Comparison of ENCODE assay signal across 24 mouse cellular contexts in the genomic region with DNA sequence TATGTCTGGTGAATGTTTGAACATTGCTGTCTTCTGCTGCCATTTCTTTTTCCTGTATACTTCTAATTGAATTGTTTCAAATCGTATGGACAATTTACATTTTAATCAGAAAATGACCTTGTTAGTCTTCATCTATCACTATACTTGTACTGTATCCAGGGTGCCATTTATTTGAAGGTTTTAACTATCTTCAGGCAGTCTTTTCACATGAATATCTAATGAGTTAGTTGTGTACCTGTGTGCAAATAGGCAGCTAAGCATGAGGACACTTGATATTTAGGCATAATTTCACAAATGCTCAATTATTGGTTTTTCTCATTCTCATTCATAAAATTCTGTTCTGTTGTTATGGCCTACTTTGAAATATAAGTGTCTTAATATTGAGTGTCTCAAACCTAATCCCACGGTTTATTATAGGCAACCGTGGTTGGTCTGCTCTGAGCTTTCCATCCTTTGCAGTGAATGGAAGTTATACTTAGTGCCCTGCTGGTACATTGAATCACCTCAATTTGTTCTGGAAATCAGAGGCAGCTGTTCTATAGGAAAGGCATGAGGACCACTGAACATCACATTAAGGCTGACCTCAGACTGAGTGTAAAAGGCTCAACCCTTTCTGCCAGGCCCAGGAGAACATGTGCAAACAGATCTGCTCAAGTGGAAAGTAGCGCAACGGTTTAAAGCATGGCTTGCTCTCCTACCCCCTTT. TPM values are rescaled to one million over a fixed set of nuclear protein-coding genes. Genes with fewer than 3 reads are reported as not detected.
DNase-seq lines count a peak whose midpoint lies in the region; ATAC-seq and TF ChIP-seq lines count a peak whose summit lies in the region.
"Had no signal": no experiment of that assay in that cellular context is flagged by ENCODE, and none has a peak within 500 bp of the region (broad histone marks: within the 10 kb centered on the region; RNA-seq: fewer than 3 reads in every experiment).

No protein-coding gene starts in this region.

- H3K4me3 ChIP-seq in embryonic facial prominence, embryonic 11.5 days (ENCODE audit: low read depth, low read length): no peak overlapping the region
- no peak overlapping the region for H3K4me3 ChIP-seq in embryonic facial prominence, embryonic 10.5 days
- no peak overlapping the region for H3K4me3 ChIP-seq in midbrain, embryonic 13.5 days (replicated peaks)
- no peak overlapping the region for H3K4me3 ChIP-seq in midbrain, postnatal 0 days (ENCODE audit: low read depth, low read length)
- H3K4me3 ChIP-seq in forebrain, embryonic 13.5 days: no peak overlapping the region
- H3K4me3 ChIP-seq in kidney, embryonic 16.5 days (ENCODE audit: low read length): no peak overlapping the region
- H3K4me3 ChIP-seq in liver, postnatal 0 days (ENCODE audit: low read depth, low read length): no peak overlapping the region
- H3K4me3 ChIP-seq: hindbrain, embryonic 15.5 days had no signal

- H3K9me3 ChIP-seq in embryonic facial prominence, embryonic 11.5 days (replicated peaks; ENCODE audit: control insufficient read depth, low read length): no peaks in the 10 kb centered on the region
- H3K9me3 ChIP-seq in embryonic facial prominence, embryonic 10.5 days: no peaks in the 10 kb centered on the region
- no peaks in the 10 kb centered on the region for H3K9me3 ChIP-seq in midbrain, embryonic 13.5 days
- no peaks in the 10 kb centered on the region for H3K9me3 ChIP-seq in midbrain, postnatal 0 days (ENCODE audit: low read length)
- H3K9me3 ChIP-seq in forebrain, embryonic 13.5 days (replicated peaks): no peaks in the 10 kb centered on the region
- no peaks in the 10 kb centered on the region for H3K9me3 ChIP-seq in kidney, embryonic 16.5 days (ENCODE audit: low read length)
- no peaks in the 10 kb centered on the region for H3K9me3 ChIP-seq in liver, postnatal 0 days (ENCODE audit: low read length)
- H3K9me3 ChIP-seq: hindbrain, embryonic 15.5 days had no signal

- no peak overlapping the region for H3K4me2 ChIP-seq in embryonic facial prominence, embryonic 11.5 days (ENCODE audit: low read depth, low read length)
- H3K4me2 ChIP-seq in midbrain, embryonic 13.5 days (replicated peaks): no peak overlapping the region
- H3K4me2 ChIP-seq in midbrain, postnatal 0 days (ENCODE audit: low read depth, low read length, poor library complexity, severe bottlenecking): no peak overlapping the region
- H3K4me2 ChIP-seq in forebrain, embryonic 13.5 days: no peak overlapping the region
- H3K4me2 ChIP-seq in kidney, embryonic 16.5 days (replicated peaks; ENCODE audit: low read depth, low read length): no peak overlapping the region
- H3K4me2 ChIP-seq in liver, postnatal 0 days (ENCODE audit: low read depth, low read length): no peak overlapping the region
- H3K4me2 ChIP-seq: hindbrain, embryonic 15.5 days had no signal

- no peak for TF ChIP-seq EP300 in liver, postnatal 0 days (IDR thresholded peaks at IDR 0.05; ENCODE audit: low read depth)

- H3K27ac ChIP-seq in embryonic facial prominence, embryonic 11.5 days (replicated peaks; ENCODE audit: low read depth, low read length): no peak overlapping the region
- H3K27ac ChIP-seq in embryonic facial prominence, embryonic 10.5 days (replicated peaks): no peak overlapping the region
- H3K27ac ChIP-seq in midbrain, embryonic 13.5 days: no peak overlapping the region
- H3K27ac ChIP-seq in midbrain, postnatal 0 days (ENCODE audit: low read depth, low read length): no peak overlapping the region
- H3K27ac ChIP-seq in forebrain, embryonic 13.5 days: peak overlapping the region; percentile 19; the same call in 1 of the 2 replicates
- no peak overlapping the region for H3K27ac ChIP-seq in kidney, embryonic 16.5 days (ENCODE audit: low read length)
- H3K27ac ChIP-seq in liver, postnatal 0 days (ENCODE audit: low read depth): no peak overlapping the region
- H3K27ac ChIP-seq: hindbrain, embryonic 15.5 days; kidney, postnatal 0 days; liver, embryonic 14.5 days had no signal

- no peaks in the 10 kb centered on the region for H3K4me1 ChIP-seq in embryonic facial prominence, embryonic 11.5 days (ENCODE audit: control insufficient read depth, insufficient read depth, low read length)
- no peaks in the 10 kb centered on the region for H3K4me1 ChIP-seq in embryonic facial prominence, embryonic 10.5 days
- H3K4me1 ChIP-seq in midbrain, embryonic 13.5 days (replicated peaks): no peaks in the 10 kb centered on the region
- H3K4me1 ChIP-seq in midbrain, postnatal 0 days (ENCODE audit: insufficient read depth, low read length): no peaks in the 10 kb centered on the region
- H3K4me1 ChIP-seq in forebrain, embryonic 13.5 days: peaks cover 10% of the 10 kb centered on the region
- no peaks in the 10 kb centered on the region for H3K4me1 ChIP-seq in kidney, embryonic 16.5 days (ENCODE audit: insufficient read depth, low read length)
- no peaks in the 10 kb centered on the region for H3K4me1 ChIP-seq in liver, postnatal 0 days (ENCODE audit: insufficient read depth)
- H3K4me1 ChIP-seq: hindbrain, embryonic 15.5 days had no signal

- ATAC-seq in embryonic facial prominence, embryonic 11.5 days (replicated peaks; ENCODE audit: insufficient number of reproducible peaks, low FRiP score, low TSS enrichment, low read depth): peak; percentile 56; the same call in 1 of the 2 replicates
- peak; percentile 70 for ATAC-seq in midbrain, embryonic 13.5 days
- no peak for ATAC-seq in midbrain, postnatal 0 days (ENCODE audit: low FRiP score)
- ATAC-seq in forebrain, embryonic 13.5 days: peak; percentile 95
- no peak for ATAC-seq in kidney, embryonic 16.5 days (ENCODE audit: low FRiP score, low TSS enrichment)
- ATAC-seq in liver, postnatal 0 days: no peak
- ATAC-seq: CD4-positive, CD25-positive, alpha-beta regulatory T cell, adult 4 months; Patski had no signal

- peak; percentile 30 for DNase-seq in embryonic facial prominence, embryonic 11.5 days (ENCODE audit: low spot score)
- DNase-seq in embryonic facial prominence, embryonic 10.5 days (ENCODE audit: low spot score): no peak
- no peak for DNase-seq in midbrain, postnatal 0 days (ENCODE audit: low spot score)
- DNase-seq in retina, postnatal 1 day: peak; percentile 20
- DNase-seq in liver, postnatal 0 days: no peak
- DNase-seq: adrenal gland, adult 8-10 months; cerebellum, adult 9-11 months; gastrocnemius, postnatal 14 days; heart, adult 18-20 months; kidney, adult 11 months; midbrain, embryonic 14.5 days; thymus, postnatal 36 days had no signal

- no peak for TF ChIP-seq CTCF in midbrain, postnatal 0 days (IDR thresholded peaks at IDR 0.05)
- TF ChIP-seq CTCF in liver, postnatal 0 days (IDR thresholded peaks at IDR 0.05; ENCODE audit: low read depth): no peak

- H3K27me3 ChIP-seq in embryonic facial prominence, embryonic 11.5 days (ENCODE audit: control insufficient read depth, insufficient read depth, low read length): no peaks in the 10 kb centered on the region
- H3K27me3 ChIP-seq in embryonic facial prominence, embryonic 10.5 days (replicated peaks; ENCODE audit: low read depth, poor library complexity, severe bottlenecking): no peaks in the 10 kb centered on the region
- no peaks in the 10 kb centered on the region for H3K27me3 ChIP-seq in midbrain, embryonic 13.5 days
- no peaks in the 10 kb centered on the region for H3K27me3 ChIP-seq in midbrain, postnatal 0 days (ENCODE audit: insufficient read depth, low read length)
- H3K27me3 ChIP-seq in forebrain, embryonic 13.5 days: no peaks in the 10 kb centered on the region
- no peaks in the 10 kb centered on the region for H3K27me3 ChIP-seq in kidney, embryonic 16.5 days (ENCODE audit: insufficient read depth, low read length)
- H3K27me3 ChIP-seq in liver, postnatal 0 days (ENCODE audit: insufficient read depth, low read length): no peaks in the 10 kb centered on the region
- H3K27me3 ChIP-seq: hindbrain, embryonic 15.5 days; Patski had no signal

- no peaks in the 10 kb centered on the region for H3K36me3 ChIP-seq in embryonic facial prominence, embryonic 11.5 days (replicated peaks; ENCODE audit: control insufficient read depth, insufficient read depth, low read depth, low read length)
- H3K36me3 ChIP-seq in embryonic facial prominence, embryonic 10.5 days (replicated peaks): no peaks in the 10 kb centered on the region
- H3K36me3 ChIP-seq in midbrain, embryonic 13.5 days: no peaks in the 10 kb centered on the region
- no peaks in the 10 kb centered on the region for H3K36me3 ChIP-seq in midbrain, postnatal 0 days (ENCODE audit: insufficient read depth, low read length)
- H3K36me3 ChIP-seq in forebrain, embryonic 13.5 days (ENCODE audit: poor library complexity, severe bottlenecking): no peaks in the 10 kb centered on the region
- no peaks in the 10 kb centered on the region for H3K36me3 ChIP-seq in kidney, embryonic 16.5 days (ENCODE audit: insufficient read depth, low read length)
- no peaks in the 10 kb centered on the region for H3K36me3 ChIP-seq in liver, postnatal 0 days (replicated peaks; ENCODE audit: insufficient read depth, low read length)
- H3K36me3 ChIP-seq: hindbrain, embryonic 15.5 days had no signal

- H3K9ac ChIP-seq in embryonic facial prominence, embryonic 11.5 days (replicated peaks; ENCODE audit: low read length): no peak overlapping the region
- H3K9ac ChIP-seq in midbrain, embryonic 13.5 days (replicated peaks): no peak overlapping the region
- no peak overlapping the region for H3K9ac ChIP-seq in midbrain, postnatal 0 days (replicated peaks; ENCODE audit: low read length, poor library complexity, severe bottlenecking)
- no peak overlapping the region for H3K9ac ChIP-seq in forebrain, embryonic 13.5 days
- H3K9ac ChIP-seq in kidney, embryonic 16.5 days (replicated peaks; ENCODE audit: low read length): no peak overlapping the region
- no peak overlapping the region for H3K9ac ChIP-seq in liver, postnatal 0 days (replicated peaks)
- H3K9ac ChIP-seq: hindbrain, embryonic 15.5 days; liver, embryonic 14.5 days had no signal

- 68% methylated on average over 5 of the region's 5 CpGs for WGBS in embryonic facial prominence, embryonic 11.5 days
- 63% methylated on average over 5 of the region's 5 CpGs for WGBS in embryonic facial prominence, embryonic 10.5 days
- 37% methylated on average over 5 of the region's 5 CpGs for WGBS in midbrain, embryonic 13.5 days
- 45% methylated on average over 5 of the region's 5 CpGs for WGBS in midbrain, postnatal 0 days
- 16% methylated on average over 5 of the region's 5 CpGs for WGBS in forebrain, embryonic 13.5 days
- WGBS in kidney, embryonic 16.5 days: 76% methylated on average over 5 of the region's 5 CpGs
- WGBS in liver, postnatal 0 days (ENCODE audit: insufficient replicate concordance): 84% methylated on average over 5 of the region's 5 CpGs

RNA-seq across cellular contexts. Expression of a gene that starts 10.4 kb away (rescaled TPM):
- 0.99 and 1.7 TPM in 2 replicates for polyA plus RNA-seq in embryonic facial prominence, embryonic 11.5 days (2014; fragmentation: Nextera tagmentation; extraction: Ambion mirVana)
- 0.87 and 1.0 TPM in 2 replicates for polyA plus RNA-seq in embryonic facial prominence, embryonic 10.5 days (2016; fragmentation: Nextera tagmentation; extraction: Ambion mirVana)
- polyA plus RNA-seq in midbrain, embryonic 13.5 days (2015; fragmentation: Nextera tagmentation; extraction: Ambion mirVana): 9.6 and 10.4 TPM in 2 replicates
- total RNA-seq in midbrain, postnatal 0 days (2014; rRNA removed): 37.7 and 40.1 TPM in 2 replicates
- polyA plus RNA-seq in midbrain, postnatal 0 days (2015; fragmentation: Nextera tagmentation; extraction: Ambion mirVana): 17.6 and 22.0 TPM in 2 replicates
- 10.8 and 11.8 TPM in 2 replicates for polyA plus RNA-seq in forebrain, embryonic 13.5 days (2015; fragmentation: Nextera tagmentation; extraction: Ambion mirVana)
- polyA plus RNA-seq in kidney, embryonic 16.5 days (2015; fragmentation: Nextera tagmentation; extraction: Ambion mirVana): 0.10 and 0.19 TPM in 2 replicates
- polyA plus RNA-seq in liver, postnatal 0 days (2015; fragmentation: Nextera tagmentation; extraction: Ambion mirVana): not detected in 2 replicates
- total RNA-seq: ES-E14; gastrocnemius, postnatal 14 days; heart, adult 18-20 months had no signal
- polyA plus RNA-seq: heart, embryonic 16.5 days; lung, embryonic 16.5 days; Patski; testis, adult 2 months had no signal

Comparison
In these comparisons a context has a peak if more than half of its experiments do, and no peak if none do; other contexts are left out.
1. ATAC-seq: peak in embryonic facial prominence, embryonic 11.5 days (single experiment), midbrain, embryonic 13.5 days (single experiment) and forebrain, embryonic 13.5 days (single experiment); none in midbrain, postnatal 0 days (single experiment), kidney, embryonic 16.5 days (single experiment) and liver, postnatal 0 days (single experiment).
2. DNase-seq: peak in embryonic facial prominence, embryonic 11.5 days (single experiment) and retina, postnatal 1 day (single experiment); none in embryonic facial prominence, embryonic 10.5 days (single experiment), midbrain, postnatal 0 days (single experiment) and liver, postnatal 0 days (single experiment).